Mouse (Mus musculus) left cerebral cortex, postnatal 36 days (tissue): ENCODE measurements at regions not wholly inside any gene's neighbourhood (a gene's known extent, or its start where the extent isn't known, plus 50 kb on each side); places are given as distances from the start of the nearest gene placed in this dataset.
A peak's percentile ranks its signal among the peaks of the same experiment; 100 is the strongest.

Experiments used
- DNase-seq, 2 experiments: peaks; one replicate each; pipeline ENCODE4 v3.0.0; 2021 to 2022; ENCODE audit warnings: low spot score in 2 of 2, mixed read lengths in 1 of 2
- intact Hi-C: fragments of 180-260 bp; cut with DNase I; formaldehyde crosslinking; loops from one replicate; pipeline ENCODE4 v1.15.1; 2025

DNA sequence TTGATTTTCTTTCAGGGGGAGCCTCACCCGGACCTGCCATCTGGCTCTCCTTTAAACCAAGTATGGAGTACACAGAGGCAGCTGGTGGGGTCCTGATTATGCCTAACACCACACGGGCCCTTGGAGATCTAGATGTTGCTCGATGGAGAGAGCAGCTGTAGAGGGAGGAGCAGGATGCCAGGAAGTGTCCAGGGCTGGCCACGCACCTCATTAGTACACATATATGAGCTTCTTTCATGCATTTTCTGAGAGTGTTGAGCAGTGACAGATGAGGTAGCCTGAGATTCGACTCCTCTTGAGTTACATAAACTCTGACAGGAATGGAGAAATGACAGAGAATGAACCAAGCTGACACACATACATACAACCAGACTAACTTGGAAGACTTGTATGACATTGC lies 136.1 kb downstream of the Spata18 start:
- intact Hi-C loops = no loop called here
- DNase-seq = no peak

DNA sequence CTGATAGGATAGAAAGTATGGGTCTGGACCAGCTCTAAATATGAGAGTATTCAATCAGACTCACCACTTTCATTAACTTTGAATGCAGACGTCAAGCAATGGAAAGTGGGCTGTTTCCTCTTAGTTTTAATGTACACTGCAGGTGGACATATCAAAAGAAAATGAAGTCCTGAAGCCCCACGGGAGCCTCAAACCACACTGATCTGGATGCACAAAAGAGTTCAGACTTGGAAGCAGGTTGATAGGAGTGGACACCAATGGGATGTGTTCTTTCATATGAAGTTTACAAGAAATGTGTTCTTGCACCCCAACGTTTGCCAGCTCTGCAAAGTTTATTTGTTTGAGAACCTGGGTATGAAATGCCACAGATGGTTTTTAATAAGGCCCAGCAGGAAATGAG lies 141.0 kb downstream of the Spata18 start:
- intact Hi-C loops = no loop called here
- no peak for DNase-seq

DNA sequence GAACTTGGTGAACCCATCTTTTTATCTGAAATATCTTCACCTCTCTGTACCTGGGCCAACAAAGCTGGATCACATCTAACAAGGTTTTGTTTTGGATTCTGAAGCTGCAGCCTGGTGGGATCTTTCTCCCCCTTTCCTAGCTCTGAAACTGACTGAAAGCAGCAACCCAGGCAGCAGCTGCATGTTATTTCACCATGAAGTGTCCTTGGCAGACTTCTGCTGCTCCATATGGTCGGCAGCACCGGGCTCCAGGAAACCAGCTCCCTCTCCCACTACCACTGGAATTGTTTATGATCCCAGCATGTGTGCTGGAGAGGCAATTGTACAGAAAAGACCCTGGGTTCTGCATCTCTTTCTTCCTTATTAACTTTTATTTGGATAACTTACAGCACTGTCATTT lies 145.0 kb downstream of the Spata18 start:
- DNase-seq = no peak
- intact Hi-C loops = no loop called here

DNA sequence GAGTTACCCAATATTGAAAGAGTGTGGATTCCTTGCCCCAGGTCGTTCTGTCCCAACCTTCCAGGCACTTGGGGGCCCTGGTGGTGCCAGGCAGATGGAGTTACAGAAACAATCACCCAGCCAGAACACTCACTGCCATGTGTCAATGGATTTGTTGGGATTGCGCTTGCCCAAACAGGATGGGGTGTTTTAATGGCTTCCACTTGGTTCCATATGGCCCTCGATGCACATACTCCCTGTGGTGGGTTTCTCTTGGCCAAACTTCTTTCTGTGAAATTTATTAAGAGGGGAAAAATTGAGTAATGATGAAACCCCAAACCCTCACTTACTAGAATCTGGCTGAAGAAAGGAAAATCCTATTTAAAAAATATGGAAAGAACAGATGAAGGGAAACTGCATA lies 146.8 kb downstream of the Spata18 start:
- no peak for DNase-seq
- intact Hi-C loops = no loop called here

DNA sequence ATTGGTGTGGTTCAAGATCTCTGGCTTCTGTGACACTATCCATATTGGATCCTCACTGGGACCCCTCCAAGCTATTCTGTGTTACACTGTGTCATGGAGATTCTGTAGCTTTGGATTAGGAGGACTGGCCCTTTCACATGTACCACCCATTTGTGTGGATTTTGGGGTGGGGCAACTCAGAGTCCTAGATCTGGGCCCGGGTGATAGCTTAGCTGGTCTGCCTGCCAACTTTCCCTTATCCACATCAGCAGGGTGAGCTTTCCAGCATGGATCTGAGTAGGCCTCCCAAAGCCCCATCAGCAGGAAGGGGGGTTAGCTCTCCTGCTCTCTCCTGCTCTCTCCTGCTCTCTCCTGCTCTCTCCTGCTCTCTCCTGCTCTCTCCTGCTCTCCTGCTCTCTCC lies 152.3 kb downstream of the Spata18 start:
- intact Hi-C loops = no loop called here
- DNase-seq = no peak

DNA sequence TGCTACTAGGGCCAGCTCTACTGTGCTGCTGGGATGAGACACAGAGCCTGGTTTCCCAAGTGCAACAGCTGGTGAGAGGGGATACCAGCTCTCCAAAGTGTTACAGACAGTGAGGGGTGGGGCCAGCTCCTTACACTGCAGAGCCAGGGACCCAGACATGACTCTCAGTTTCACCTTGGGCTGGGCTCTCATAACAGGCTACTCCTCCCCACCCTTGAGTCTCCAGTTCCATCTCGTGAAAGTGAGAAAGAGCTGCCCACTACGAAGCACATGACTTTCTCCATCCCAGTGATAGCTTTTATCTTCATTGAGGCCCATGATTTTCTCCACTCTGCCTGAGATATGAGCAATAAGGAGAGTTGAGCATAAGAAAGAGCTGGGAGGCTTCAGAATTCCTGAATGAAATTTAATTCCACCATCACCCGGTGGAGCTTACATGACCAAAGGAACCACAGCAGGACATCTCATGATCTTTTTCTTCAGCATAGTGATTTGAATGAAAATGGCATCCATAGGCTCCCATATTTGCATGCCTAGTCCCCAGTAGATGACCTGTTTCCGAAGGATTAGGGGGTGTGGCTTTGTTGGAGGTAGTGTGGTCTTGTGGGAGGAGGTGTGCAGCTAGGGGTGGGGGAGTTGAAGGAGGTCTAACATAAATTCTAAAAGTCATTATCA lies 153.5 kb downstream of the Spata18 start:
- intact Hi-C loops = no loop called here

DNA sequence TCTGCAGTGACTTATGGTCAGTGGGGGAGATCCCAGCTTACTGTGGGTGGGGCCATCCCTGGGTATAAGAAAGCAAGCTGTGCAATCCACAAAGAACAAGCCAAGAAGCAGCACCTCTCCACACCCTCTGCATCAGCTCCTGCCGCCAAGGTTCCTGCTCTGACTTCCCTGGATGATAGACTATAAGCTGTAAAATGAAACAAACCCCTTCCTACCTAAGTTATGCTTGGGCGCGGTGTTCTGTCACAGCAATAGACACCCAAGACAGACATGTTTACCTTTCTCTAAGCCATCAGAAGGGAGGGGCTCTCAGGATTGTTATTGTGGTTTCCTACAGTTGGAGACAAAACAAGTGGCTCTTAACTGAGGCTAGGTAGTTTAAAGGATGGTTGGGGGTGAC lies 159.5 kb downstream of the Spata18 start:
- intact Hi-C loops = no loop called here
- no peak for DNase-seq

More for the DNA sequence above, 153.5 kb downstream of the Spata18 start:
- no peak for DNase-seq

DNA sequence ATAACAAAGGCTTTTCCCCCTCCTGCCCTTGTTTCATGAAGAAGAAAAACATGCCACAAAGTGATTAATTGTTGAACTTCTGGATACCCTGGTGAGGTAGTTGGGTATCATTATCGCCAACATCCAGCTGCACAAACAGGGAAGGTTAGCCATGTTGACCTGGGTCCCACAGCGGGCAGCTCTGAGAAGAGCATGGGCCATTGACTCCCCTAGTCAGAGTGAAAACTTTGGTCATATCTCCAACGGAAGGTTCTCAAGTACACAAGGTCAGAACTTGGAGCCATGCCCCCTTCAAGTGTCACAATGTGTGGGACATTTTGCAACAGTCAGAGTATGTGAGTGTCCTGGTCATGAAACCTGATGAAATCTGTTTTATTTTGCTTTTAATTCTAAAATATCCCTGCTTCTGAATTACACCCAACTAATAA lies 159.9 kb downstream of the Spata18 start:
- intact Hi-C loops = no loop called here
- DNase-seq = no peak

DNA sequence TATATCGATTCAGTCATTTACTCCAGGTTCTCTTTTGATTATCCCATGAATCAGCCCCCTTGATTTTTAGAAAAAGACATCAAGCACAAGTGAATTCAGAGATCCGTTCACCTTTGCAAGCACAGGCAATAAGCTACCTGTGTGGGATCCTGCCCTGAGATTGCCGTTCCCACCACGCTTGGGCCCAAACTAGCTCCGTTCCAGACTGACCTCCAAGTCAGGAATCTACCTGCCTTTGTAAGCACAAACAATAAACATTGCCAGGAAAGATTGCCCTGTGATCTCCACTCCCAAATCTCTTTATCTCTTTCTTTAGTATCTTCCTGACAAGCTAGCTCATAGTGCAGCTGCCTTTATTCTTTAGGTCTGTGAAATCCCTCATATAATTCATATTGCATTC lies 164.6 kb downstream of the Spata18 start:
- DNase-seq = no peak
- intact Hi-C loops = no loop called here

DNA sequence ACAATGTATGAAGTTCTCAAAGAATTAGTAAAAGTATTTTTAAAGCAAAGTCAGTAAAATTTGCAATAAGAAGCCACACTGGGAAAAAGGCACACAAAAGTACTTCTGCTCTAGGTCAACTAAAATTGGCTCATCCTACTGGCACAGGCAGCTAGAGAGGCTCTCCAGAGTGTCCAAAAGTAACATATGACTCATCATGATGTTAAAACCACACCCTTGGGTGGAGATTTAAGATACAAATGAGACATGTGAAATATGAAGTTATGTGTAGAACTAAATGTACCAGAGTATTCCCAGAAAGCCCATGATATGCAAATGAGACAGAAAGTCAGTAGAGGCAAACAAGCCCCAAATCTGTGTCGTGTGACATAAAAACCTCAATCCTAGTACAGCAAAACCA lies 166.0 kb downstream of the Spata18 start:
- no peak for DNase-seq
- intact Hi-C loops = no loop called here

DNA sequence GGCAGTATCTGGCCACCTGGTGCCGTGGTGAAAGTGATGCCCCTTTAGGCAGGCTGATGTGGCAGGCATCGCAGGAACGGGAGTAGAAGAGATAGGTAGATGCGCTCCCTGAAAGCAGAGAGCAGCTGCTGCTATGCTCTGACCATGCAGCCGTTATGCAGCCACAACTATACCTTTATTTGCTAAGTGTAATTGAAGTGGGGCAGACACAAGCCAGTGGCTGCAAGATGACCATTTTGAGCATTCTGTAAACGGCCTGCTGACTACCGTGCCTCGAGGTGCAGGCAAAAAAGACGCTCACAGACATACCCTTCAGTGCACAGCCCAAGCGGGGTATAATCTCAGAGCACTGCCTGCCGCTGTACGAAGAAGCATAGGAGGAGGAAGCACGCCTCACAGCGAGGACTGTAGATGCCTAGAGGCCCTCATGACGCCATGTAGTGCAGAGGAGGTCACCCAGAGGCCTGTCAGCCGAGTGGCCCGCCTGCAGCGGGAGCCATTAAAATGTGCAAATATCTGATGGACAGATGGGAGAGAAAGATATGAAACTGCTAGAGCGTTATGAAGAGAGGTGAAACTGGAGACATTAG lies 170.9 kb downstream of the Spata18 start:
- no peak for DNase-seq
- intact Hi-C loops = no loop called here

DNA sequence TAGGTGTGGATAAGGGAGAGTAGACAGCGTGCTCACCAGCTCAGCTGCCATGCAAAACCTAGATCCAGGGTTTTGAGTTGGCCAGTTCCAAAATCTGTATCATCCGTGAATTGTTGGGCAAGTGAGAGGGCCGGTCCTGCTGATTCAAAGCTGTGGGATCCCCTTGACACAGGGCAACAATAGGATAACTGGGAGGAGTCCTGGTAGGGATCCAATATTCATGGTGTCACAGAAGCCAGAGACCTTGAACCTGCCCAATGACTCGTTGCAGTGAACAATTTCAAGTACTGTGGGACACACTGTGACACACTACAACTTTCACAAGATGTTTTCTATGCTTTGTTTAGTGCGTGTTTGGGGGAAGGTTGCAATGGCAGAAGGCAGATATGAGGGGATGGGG lies 172.2 kb downstream of the Spata18 start:
- DNase-seq = no peak
- intact Hi-C loops = no loop called here

DNA sequence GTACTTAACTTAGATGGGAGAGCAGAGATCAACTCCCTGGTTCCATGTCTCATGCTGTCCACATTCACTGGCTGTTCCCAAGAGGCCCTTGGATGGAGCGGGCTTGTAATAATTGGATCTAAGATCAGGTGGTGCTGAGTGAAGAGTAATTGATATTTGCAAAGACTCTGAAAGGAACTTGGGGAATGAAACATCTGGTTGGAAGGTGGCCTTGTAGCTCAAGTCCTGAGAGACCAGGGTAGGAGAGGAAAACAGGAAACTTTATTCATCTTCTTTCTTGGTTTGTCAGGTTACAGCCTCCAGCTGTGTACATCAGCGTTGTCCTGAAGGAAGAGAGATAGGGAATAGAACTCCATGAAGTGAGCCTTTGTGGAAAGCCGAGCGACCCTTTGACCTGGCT lies 175.8 kb downstream of the Spata18 start:
- intact Hi-C loops = no loop called here
- DNase-seq = no peak

DNA sequence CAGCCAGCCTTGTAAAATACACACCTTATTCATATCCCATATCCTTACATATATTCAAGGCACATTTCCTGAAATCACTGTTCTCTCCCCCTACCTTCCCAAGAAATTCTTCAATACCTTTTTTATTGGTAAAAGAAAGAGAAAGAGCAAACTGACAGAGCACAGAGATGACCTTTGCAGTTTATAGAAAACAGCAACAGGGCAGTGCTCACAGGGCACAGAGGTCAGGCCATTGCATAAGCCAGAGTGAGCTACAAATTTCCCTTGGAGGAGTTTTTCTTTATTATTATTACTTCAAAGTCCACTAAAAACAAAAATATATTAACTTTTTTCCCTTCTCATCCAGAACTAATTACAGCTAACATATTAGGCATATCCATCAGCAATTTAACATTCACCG lies 182.5 kb downstream of the Spata18 start:
- intact Hi-C loops = no loop called here
- no peak for DNase-seq

DNA sequence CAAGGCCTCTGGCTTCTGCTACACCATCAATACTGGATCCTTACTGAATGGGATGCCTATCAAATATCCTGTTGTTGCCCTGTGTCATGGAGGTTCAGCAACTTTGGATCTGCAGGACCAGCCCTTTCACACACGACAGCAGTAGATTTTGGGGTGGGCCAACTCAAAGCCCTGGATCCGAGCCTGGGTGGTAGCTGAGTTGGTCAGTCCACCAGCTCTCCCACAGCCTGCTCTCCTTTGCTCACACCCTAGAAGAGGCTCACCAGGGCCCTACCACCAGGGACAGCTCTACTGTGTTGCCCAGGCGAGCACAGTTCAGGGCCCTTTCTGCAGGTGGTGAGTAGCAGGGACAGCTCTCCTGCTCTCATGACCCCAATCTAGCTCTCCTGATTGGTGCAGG lies 192.6 kb downstream of the Spata18 start:
- intact Hi-C loops = no loop called here
- no peak for DNase-seq

DNA sequence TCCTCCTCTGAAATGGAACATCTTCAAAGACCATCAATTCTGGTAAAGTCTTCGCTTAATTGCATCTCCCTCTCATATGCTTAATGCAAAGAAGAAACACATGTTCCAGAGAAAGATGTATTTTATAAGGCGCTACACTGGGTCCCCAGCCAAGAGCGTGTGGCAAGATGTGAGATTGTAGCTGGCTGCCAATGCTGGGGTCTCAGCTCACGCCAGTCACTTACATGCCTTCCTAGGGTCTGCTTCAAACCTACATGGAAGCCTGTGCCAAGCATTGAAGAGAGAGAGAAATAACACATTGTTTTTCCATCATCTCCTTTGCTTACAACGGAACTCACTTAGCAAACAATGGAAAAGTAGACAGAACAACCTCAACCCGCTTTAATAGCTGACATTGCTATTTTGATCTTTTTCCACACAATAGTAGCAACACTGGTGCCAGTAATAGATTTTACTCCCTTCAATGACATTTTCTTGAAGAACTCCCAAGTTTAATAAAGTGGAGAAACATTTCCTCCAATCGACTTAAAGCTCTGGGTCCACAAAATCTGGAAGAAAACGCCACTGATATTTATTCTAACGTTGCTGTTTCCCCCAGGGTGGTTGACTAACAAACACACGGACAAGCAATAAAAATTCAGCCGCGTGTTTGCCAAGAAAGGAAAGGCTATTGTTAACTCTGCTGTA lies 195.1 kb downstream of the Spata18 start:
- no peak for DNase-seq
- intact Hi-C loops = no loop called here

DNA sequence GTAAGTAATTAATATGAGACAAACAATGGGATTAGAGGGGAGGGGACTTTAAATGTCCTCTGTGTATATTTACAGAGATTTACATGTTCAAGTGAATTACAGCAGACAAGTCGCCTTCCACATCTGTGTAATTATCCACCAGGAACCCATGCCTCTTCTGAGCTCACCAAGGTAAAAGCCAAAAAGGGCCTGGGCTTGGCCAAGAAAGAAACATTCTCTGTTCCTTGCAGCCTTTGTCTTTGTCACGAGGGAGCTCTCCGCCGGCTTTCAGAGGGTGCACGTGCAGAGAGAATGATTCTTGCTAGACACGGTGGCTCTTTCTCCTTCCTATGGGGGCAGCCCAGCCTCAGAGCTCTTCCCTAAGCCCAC lies 195.6 kb downstream of the Spata18 start:
- no peak for DNase-seq
- intact Hi-C loops = no loop called here

DNA sequence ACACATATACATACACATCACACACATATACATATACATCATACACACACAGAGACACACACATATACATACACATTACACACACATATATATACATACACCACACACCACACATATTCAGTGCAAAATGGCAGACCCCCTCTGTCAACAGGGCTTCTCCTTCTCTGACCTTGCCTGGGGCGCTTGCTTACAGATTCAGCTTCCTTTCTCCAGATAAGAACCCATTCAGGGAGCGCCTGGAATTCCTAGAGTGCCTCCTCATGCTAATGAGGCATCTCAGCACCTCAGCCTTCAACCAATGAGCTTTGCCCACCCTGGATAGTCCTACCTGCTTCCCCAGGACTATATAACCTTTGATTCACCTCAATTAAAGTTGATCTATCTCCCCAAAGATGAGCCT lies 200.3 kb downstream of the Spata18 start:
- intact Hi-C loops = loop anchor here (10.0 kb wide), 3 partner anchors 167 to 343 kb away; partner anchors contain the start of genes Rasl11b and Usp46
- DNase-seq = no peak

DNA sequence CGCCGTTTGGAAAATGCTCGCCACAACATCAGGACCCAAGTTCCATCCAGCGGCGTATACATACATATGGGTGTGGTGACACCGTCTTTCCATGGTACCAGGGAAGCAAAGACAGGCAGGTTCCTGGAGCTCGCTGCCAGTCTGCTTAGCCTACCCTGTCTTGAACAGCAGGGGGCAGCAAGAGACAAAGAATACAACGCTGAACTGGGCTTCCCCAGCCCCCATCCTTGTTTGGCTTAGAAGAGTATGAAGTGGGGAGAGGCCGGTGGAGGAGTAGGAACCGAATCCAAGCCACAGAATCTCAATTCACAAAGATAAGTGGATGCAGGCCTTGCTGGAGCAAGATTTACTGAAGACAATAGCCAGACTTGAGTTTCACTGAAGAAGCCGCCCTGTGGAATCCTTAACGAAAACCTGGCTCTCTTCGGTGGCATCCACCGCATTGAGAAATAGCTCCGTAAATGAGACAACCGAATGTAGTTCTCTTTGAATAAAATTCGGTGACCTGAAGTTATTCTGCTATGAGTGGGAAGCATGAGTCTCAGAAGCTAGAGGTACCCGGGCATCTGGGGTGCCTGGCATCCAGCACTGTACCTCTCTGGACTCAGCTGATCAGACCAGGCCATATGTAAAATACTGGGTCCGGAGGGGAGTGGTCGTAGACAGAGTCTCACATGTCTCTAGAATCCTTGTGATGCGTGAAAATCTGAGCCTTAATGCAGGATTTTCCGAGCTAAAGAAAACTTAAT lies 203.0 kb downstream of the Spata18 start:
- intact Hi-C loops = loop anchor here (2.0 to 10.0 kb wide), 5 partner anchors 169 to 1303 kb away; partner anchors contain the start of genes Rasl11b and Usp46
- peak; percentile 79 to 82 for DNase-seq

DNA sequence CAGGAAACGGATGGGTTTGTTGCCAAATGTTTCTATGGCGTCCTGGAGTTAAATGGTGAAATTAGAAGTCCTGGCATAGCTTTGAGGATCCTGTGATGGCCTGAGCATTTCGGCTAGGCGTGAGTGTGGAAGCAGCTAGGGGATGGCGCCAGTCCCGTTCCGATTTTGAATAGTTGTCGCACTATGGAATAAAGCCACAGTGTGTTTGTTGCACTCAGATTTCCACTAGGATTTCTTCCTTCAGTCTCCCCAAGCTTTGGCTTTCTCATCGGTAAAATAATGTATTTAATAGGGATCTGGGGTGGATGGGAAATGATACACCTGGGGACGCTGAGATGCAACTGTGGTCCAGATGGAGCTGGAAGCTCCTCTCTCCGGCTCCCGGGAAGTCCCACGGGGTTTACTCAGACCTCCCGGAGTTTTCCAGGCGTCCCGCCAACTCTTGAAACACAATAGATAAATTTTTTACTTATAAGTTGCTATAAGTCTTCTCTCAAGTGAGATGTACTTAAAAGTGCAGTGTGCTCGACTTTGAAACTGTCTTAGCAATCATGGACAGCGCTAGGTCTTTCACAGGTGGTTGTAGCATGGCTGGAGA lies 203.7 kb downstream of the Spata18 start:
- no peak for DNase-seq
- intact Hi-C loops = loop anchor here (2.0 to 10.0 kb wide), 5 partner anchors 170 to 1302 kb away; partner anchors contain the start of genes Rasl11b and Usp46
